Mouse (Mus musculus): ENCODE measurements around the gene Olfr1330.
"Not testable (repeated sequence)": the region's sequence is repeated elsewhere in the genome, so short reads cannot be mapped to it uniquely, and the experiment has no call there.

Gene Olfr1330

GRCm38 (mm10) chr4:118888297-118888696 lies at the start of gene Olfr1330:
Gene Olfr1330, plus strand, starts transcription at chr4:118888597.
- no peak for DNase-seq

GRCm38 (mm10) chr4:118861791-118862190 lies 26.6 kb upstream of the Olfr1330 start:
- DNase-seq: no peak

GRCm38 (mm10) chr4:118862704-118863103 lies 25.7 kb upstream of the Olfr1330 start:
- peak; percentile 6 to 14 for DNase-seq

- DNase-seq: no peak
These were observed 24.0 kb upstream of the Olfr1330 start, which contains the start of gene Olfr1331 for GRCm38 (mm10) chr4:118864349-118864748. Gene Olfr1331, plus strand, starts transcription at chr4:118864649.

GRCm38 (mm10) chr4:118867566-118867965 lies 20.8 kb upstream of the Olfr1330 start:
- peak; percentile 66 to 70 for DNase-seq

GRCm38 (mm10) chr4:118901981-118902380 lies 13.6 kb downstream of the Olfr1330 start:
- DNase-seq: no peak

GRCm38 (mm10) chr4:118917365-118917764 lies 29.0 kb downstream of the Olfr1330 start, which contains the start of gene Olfr1329:
Gene Olfr1329, minus strand, starts transcription at chr4:118917465.
- not testable (repeated sequence) for DNase-seq

GRCm38 (mm10) chr4:118931326-118931725 lies 42.9 kb downstream of the Olfr1330 start:
- not testable (repeated sequence) for DNase-seq

- DNase-seq: no peak
These were observed 50.1 kb downstream of the Olfr1330 start, which contains the start of gene Olfr1328 for GRCm38 (mm10) chr4:118938512-118938911. Gene Olfr1328, minus strand, starts transcription at chr4:118938612.
